Mouse (Mus musculus) testis, adult 2 months (tissue): ENCODE measurements around the gene Arhgef33. TPM values are rescaled to one million over a fixed set of nuclear protein-coding genes. Genes with fewer than 3 reads are reported as not detected.
"Not testable (repeated sequence)": the region's sequence is repeated elsewhere in the genome, so short reads cannot be mapped to it uniquely, and the experiment has no call there.

Experiments used
- H3K27ac ChIP-seq: fragments of 200-500 bp; 2 replicates; pipeline ENCODE4 v1.5.1; 2012; ENCODE audit warnings: low read depth, low read length; ENCODE audit not compliant: control insufficient read depth, insufficient read depth
- H3K27me3 ChIP-seq: fragments of 200-500 bp; 2 replicates; pipeline ENCODE4 v1.6.1; 2012; ENCODE audit warnings: mild to moderate bottlenecking, low read length, moderate library complexity; ENCODE audit not compliant: control insufficient read depth, insufficient read depth
- H3K36me3 ChIP-seq: fragments of 200-500 bp; 2 replicates; pipeline ENCODE4 v1.6.1; 2012; ENCODE audit warnings: mild to moderate bottlenecking, low read length; ENCODE audit not compliant: control insufficient read depth, insufficient read depth
- H3K4me1 ChIP-seq: fragments of 200-500 bp; 2 replicates; pipeline ENCODE4 v1.6.1; 2012; ENCODE audit warnings: low read length; ENCODE audit not compliant: control insufficient read depth, insufficient read depth
- H3K4me3 ChIP-seq: fragments of 200-500 bp; 2 replicates; pipeline ENCODE4 v1.5.1; 2012; ENCODE audit warnings: low read depth, mild to moderate bottlenecking, low read length, moderate library complexity, mixed read lengths; ENCODE audit not compliant: control insufficient read depth
- CTCF ChIP-seq: fragments of 200-500 bp; IDR thresholded peaks from 2 replicates; pipeline ENCODE4 v1.5.1; 2012; ENCODE audit warnings: low read depth, mild to moderate bottlenecking, inconsistent platforms, low read length, moderate library complexity; ENCODE audit not compliant: control insufficient read depth, insufficient read depth, insufficient replicate concordance
- POLR2A ChIP-seq: fragments of 200-500 bp; IDR thresholded peaks from 2 replicates; pipeline ENCODE4 v1.6.1; 2012; ENCODE audit warnings: low read depth, mild to moderate bottlenecking, inconsistent platforms, low read length, moderate library complexity; ENCODE audit not compliant: control insufficient read depth
- polyA plus RNA-seq: library from polyadenylated mRNA; depleted of rRNA; stranded (reverse); fragments of >200 nt; gene quantifications from 2 replicates; pipeline ENCODE4 v1.2.3, GENCODE M21; 2012; rRNA removed

Gene Arhgef33
- 19.8 and 22.6 TPM in 2 replicates for polyA plus RNA-seq

DNA sequence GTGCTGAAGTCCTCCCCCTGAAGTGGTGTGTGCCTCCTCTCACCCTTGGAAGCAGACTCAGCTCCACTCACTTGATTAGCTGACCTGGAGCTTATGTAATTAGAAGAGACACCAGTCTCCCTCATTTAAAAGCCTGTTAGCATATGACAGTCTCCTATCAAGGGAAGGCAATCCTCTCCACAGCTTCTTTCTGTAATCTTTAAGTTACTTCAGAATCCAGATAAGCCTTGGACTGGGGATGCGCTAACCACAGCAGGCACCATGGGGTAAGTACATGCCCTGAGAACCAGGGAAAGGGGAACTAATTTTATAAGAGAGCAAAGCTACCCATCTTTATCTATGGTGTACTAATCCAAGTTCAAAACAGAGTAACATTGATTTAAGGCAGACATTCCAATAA, at the start of gene Arhgef33:
Arhgef33 (plus strand) TSS at position 157 of the 400 bp plus-strand sequence.
- Histone ChIP-seq H3K27me3 (no peaks in the 10 kb centered on the region), H3K36me3 (no peaks in the 10 kb centered on the region; the same call in 1 of the 2 replicates), H3K27ac (no peak within 1 kb of the TSS), H3K4me3 (no peak within 1 kb of the TSS), H3K4me1 (no peaks in the 10 kb centered on the region)
- TF ChIP-seq POLR2A (no peak), CTCF (no peak)

DNA sequence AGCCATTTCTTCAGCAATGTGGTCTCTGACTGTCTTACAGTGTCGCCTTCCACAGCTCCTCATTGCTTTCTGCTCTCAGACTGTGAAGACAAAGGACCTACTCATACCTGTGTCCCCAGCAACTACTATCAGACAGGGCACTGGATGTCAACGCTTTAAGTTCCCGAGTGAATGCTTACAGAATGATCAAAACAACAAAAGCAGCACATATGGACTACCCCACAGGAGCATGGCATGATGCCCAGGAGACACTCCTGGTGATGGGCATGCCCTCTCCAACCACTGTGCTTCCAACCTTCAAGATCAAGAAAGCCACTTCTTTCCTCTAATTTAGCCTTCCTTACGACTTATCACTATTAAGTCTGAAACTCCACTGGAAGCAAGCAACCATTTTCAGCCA, 40.1 kb upstream of the Arhgef33 start:
- H3K27me3 ChIP-seq = no peaks in the 10 kb centered on the region
- TF ChIP-seq POLR2A = no peak
- no peak overlapping the region for H3K27ac ChIP-seq
- H3K4me3 ChIP-seq = no peak overlapping the region
- peaks cover 3% of the 10 kb centered on the region; the same call in 1 of the 2 replicates for H3K36me3 ChIP-seq
- no peaks in the 10 kb centered on the region for H3K4me1 ChIP-seq

DNA sequence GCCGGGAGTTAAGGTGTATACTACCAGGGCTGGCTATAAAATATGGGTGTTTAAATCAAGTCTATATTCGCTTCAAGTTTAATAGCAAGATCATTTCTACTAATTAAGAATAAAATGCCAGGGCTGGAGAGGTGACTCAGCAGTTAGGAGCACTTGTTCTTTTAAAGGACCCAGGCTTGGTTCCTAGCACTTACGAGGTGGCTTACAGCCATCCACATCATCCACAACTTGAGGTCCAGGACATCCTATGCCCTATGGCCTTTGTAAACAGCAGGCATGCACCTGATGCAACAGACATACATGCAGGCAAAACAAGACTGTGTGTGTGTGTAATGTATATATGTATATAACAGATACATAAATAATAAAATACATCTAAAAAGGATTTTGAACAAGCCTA, 39.1 kb upstream of the Arhgef33 start:
- H3K27ac ChIP-seq = no peak overlapping the region
- no peak overlapping the region for H3K4me3 ChIP-seq
- TF ChIP-seq POLR2A (no peak), CTCF (no peak)
- peaks cover 3% of the 10 kb centered on the region; the same call in 1 of the 2 replicates for H3K36me3 ChIP-seq
- no peaks in the 10 kb centered on the region for H3K27me3 ChIP-seq
- no peaks in the 10 kb centered on the region for H3K4me1 ChIP-seq

DNA sequence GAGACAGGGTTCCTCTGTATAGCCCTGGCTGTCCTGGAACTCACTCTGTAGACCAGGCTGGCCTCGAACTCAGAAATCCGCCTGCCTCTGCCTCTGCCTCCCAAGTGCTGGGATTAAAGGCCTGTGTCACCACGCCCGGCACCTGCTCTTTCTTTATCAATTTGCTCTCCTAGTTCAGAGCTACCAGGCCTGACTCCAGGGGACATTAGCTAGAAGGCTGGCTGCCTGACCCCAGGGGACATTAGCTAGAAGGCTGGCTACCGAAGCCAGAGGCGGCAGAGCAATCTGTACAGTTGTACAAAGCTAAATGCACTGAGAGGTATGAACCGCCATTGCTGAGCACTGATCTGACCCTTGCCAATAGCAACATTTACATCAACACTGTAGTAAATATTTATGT, 36.6 kb upstream of the Arhgef33 start:
- not testable (repeated sequence) for H3K36me3 ChIP-seq, H3K27me3 ChIP-seq, H3K27ac ChIP-seq, H3K4me1 ChIP-seq, H3K4me3 ChIP-seq

- H3K4me1 ChIP-seq = no peaks in the 10 kb centered on the region
- H3K36me3 ChIP-seq = peaks cover 2% of the 10 kb centered on the region
- TF ChIP-seq CTCF = no peak
- TF ChIP-seq POLR2A = no peak
- no peak overlapping the region for H3K27ac ChIP-seq
- H3K27me3 ChIP-seq = no peaks in the 10 kb centered on the region
- H3K4me3 ChIP-seq = no peak overlapping the region
Observed at GRCm38 (mm10) chr17:80278255-80278654, 29.0 kb upstream of the Arhgef33 start.

- peaks cover 2% of the 10 kb centered on the region for H3K36me3 ChIP-seq
- no peak overlapping the region for H3K4me3 ChIP-seq
- H3K27me3 ChIP-seq = no peaks in the 10 kb centered on the region
- TF ChIP-seq CTCF (no peak), POLR2A (no peak)
- no peak overlapping the region for H3K27ac ChIP-seq
- no peaks in the 10 kb centered on the region for H3K4me1 ChIP-seq
Observed at GRCm38 (mm10) chr17:80279340-80280070, 27.7 kb upstream of the Arhgef33 start.

GRCm38 (mm10) chr17:80284446-80284845, 22.8 kb upstream of the Arhgef33 start:
- no peak overlapping the region for H3K27ac ChIP-seq
- H3K4me1 ChIP-seq = peaks cover 4% of the 10 kb centered on the region
- H3K36me3 ChIP-seq = peaks cover 2% of the 10 kb centered on the region; the same call in 1 of the 2 replicates
- TF ChIP-seq CTCF (no peak), POLR2A (no peak)
- H3K27me3 ChIP-seq = no peaks in the 10 kb centered on the region
- no peak overlapping the region for H3K4me3 ChIP-seq

DNA sequence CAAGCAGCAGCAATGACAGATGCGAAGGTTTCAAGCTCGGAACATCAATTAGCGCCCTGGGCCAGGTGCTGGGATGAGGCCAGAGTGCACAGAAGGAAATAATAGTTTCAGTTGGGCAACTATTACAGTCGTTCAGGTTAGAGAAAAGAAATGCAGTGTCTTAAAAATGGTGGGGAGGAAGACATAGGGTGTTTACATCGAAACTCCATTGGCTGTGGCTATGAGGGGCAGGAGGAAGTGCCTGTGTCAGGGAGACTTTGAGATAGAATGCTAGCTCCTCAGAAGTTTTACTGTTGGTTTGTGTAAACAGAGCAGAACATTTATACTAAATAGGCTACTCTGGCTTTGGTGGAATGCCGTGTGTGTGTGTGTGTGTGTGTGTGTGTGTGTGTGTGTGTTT, 19.2 kb upstream of the Arhgef33 start:
- Histone ChIP-seq H3K27ac (no peak overlapping the region), H3K4me1 (peaks cover 4% of the 10 kb centered on the region), H3K4me3 (no peak overlapping the region), H3K27me3 (no peaks in the 10 kb centered on the region), H3K36me3 (no peaks in the 10 kb centered on the region)
- TF ChIP-seq CTCF = no peak
- TF ChIP-seq POLR2A = no peak
